Mouse (Mus musculus): ENCODE results near the gene Spin1.
A peak's percentile ranks its signal among the peaks of the same experiment; 100 is the strongest.

Gene Spin1

GRCm38 (mm10) chr13:51147106-51147505, 46.4 kb downstream of the Spin1 start:
- peak; percentile 68 for DNase-seq

- no peak for DNase-seq
These were observed 52.4 kb downstream of the Spin1 start for GRCm38 (mm10) chr13:51152966-51153669.

GRCm38 (mm10) chr13:51153670-51154030, 53.0 kb downstream of the Spin1 start:
- no peak for DNase-seq

- DNase-seq: peak; percentile 24
These were observed 54.7 kb downstream of the Spin1 start for GRCm38 (mm10) chr13:51155178-51156013.

- no peak for DNase-seq
These were observed 55.3 kb downstream of the Spin1 start for GRCm38 (mm10) chr13:51156014-51156386.

- DNase-seq: no peak
These were observed 56.6 kb downstream of the Spin1 start for GRCm38 (mm10) chr13:51157291-51157690.

- DNase-seq: no peak
These were observed 61.0 kb downstream of the Spin1 start for GRCm38 (mm10) chr13:51161672-51162071.

- DNase-seq: no peak
These were observed 61.6 kb downstream of the Spin1 start for GRCm38 (mm10) chr13:51162246-51162645.

- DNase-seq: no peak
These were observed 66.0 kb downstream of the Spin1 start for GRCm38 (mm10) chr13:51166711-51167110.

GRCm38 (mm10) chr13:51170215-51170614, 69.5 kb downstream of the Spin1 start:
- DNase-seq: peak; percentile 55

- DNase-seq: peak; percentile 80
These were observed 70.3 kb downstream of the Spin1 start, which contains the start of gene Nxnl2 for GRCm38 (mm10) chr13:51170691-51171680. Nxnl2 (plus strand) TSS chr13:51171022.

- DNase-seq: no peak
These were observed 71.9 kb downstream of the Spin1 start for GRCm38 (mm10) chr13:51172601-51173000.

- DNase-seq: no peak
These were observed 78.3 kb downstream of the Spin1 start for GRCm38 (mm10) chr13:51178932-51179331.

GRCm38 (mm10) chr13:51179362-51179761, 78.7 kb downstream of the Spin1 start:
- DNase-seq: peak; percentile 38

GRCm38 (mm10) chr13:51182236-51182635, 81.6 kb downstream of the Spin1 start:
- no peak for DNase-seq

- no peak for DNase-seq
These were observed 84.2 kb downstream of the Spin1 start for GRCm38 (mm10) chr13:51184896-51185295.

GRCm38 (mm10) chr13:51190336-51190735, 89.7 kb downstream of the Spin1 start:
- DNase-seq: no peak

GRCm38 (mm10) chr13:51191416-51192140, 90.9 kb downstream of the Spin1 start:
- DNase-seq: peak; percentile 70

GRCm38 (mm10) chr13:51193893-51194292, 93.2 kb downstream of the Spin1 start:
- no peak for DNase-seq

- no peak for DNase-seq
These were observed 97.0 kb downstream of the Spin1 start for GRCm38 (mm10) chr13:51197699-51198098.

- DNase-seq: peak; percentile 42
These were observed 97.5 kb downstream of the Spin1 start for GRCm38 (mm10) chr13:51198186-51198585.
